Mouse (Mus musculus): ENCODE results near the gene Ssh3. TPM values are rescaled to one million over a fixed set of nuclear protein-coding genes. Genes with fewer than 3 reads are reported as not detected.

Gene Ssh3
- polyA plus RNA-seq, 1 experiment from 2014 or later: 2.1 TPM

Small RNAs within 50 kb of the gene (microRNA-seq; reads per million reads assigned to microRNA genes)
- gene Gm26115 (not detected), gene Mir6985 (0.57 reads per million)

Other genes with a start within 250 kb of the Ssh3 start
- gene Gstp1, start 231.2 kb downstream of the Ssh3 start, polyA plus RNA-seq (2014; fragmentation: Nextera tagmentation; extraction: Ambion mirVana): 337 and 342 TPM in 2 replicates
- gene Gstp2, start 223.2 kb downstream of the Ssh3 start, polyA plus RNA-seq (2014; fragmentation: Nextera tagmentation; extraction: Ambion mirVana): 1.1 and 3.8 TPM in 2 replicates
- not detected in 2 replicates for gene Gstp3, start 209.6 kb downstream of the Ssh3 start, polyA plus RNA-seq (2014; fragmentation: Nextera tagmentation; extraction: Ambion mirVana)
- gene Cabp2, start 187.6 kb downstream of the Ssh3 start, polyA plus RNA-seq (2014; fragmentation: Nextera tagmentation; extraction: Ambion mirVana): not detected in 2 replicates
- gene Cdk2ap2, start 172.0 kb downstream of the Ssh3 start, polyA plus RNA-seq (2014; fragmentation: Nextera tagmentation; extraction: Ambion mirVana): 60.8 and 73.5 TPM in 2 replicates
- gene Pitpnm1, start 169.2 kb downstream of the Ssh3 start, polyA plus RNA-seq (2014; fragmentation: Nextera tagmentation; extraction: Ambion mirVana): 11.2 and 11.3 TPM in 2 replicates
- gene Aip, start 143.3 kb downstream of the Ssh3 start, polyA plus RNA-seq (2014; fragmentation: Nextera tagmentation; extraction: Ambion mirVana): 54.9 and 58.9 TPM in 2 replicates
- gene Gpr152, start 129.4 kb downstream of the Ssh3 start, polyA plus RNA-seq (2014; fragmentation: Nextera tagmentation; extraction: Ambion mirVana): not detected in 2 replicates
- 0.11 TPM in 1 of 2 replicates, not detected in the other for gene Cabp4, start 125.1 kb downstream of the Ssh3 start, polyA plus RNA-seq (2014; fragmentation: Nextera tagmentation; extraction: Ambion mirVana)
- gene Coro1b, start 120.6 kb downstream of the Ssh3 start, polyA plus RNA-seq (2014; fragmentation: Nextera tagmentation; extraction: Ambion mirVana): 105 and 127 TPM in 2 replicates
- 0.75 and 1.7 TPM in 2 replicates for gene Ptprcap, start 115.6 kb downstream of the Ssh3 start, polyA plus RNA-seq (2014; fragmentation: Nextera tagmentation; extraction: Ambion mirVana)
- gene Rps6kb2, start 105.8 kb downstream of the Ssh3 start, polyA plus RNA-seq (2014; fragmentation: Nextera tagmentation; extraction: Ambion mirVana): 35.4 and 46.8 TPM in 2 replicates
- 2.5 and 2.9 TPM in 2 replicates for gene Carns1, start 93.7 kb downstream of the Ssh3 start, polyA plus RNA-seq (2014; fragmentation: Nextera tagmentation; extraction: Ambion mirVana)
- gene Tbc1d10c, start 77.9 kb downstream of the Ssh3 start, polyA plus RNA-seq (2014; fragmentation: Nextera tagmentation; extraction: Ambion mirVana): 0.29 and 1.5 TPM in 2 replicates
- 874 and 929 TPM in 2 replicates for gene Ppp1ca, start 77.1 kb downstream of the Ssh3 start, polyA plus RNA-seq (2014; fragmentation: Nextera tagmentation; extraction: Ambion mirVana)
- 42.4 and 43.5 TPM in 2 replicates for gene Rad9a, start 67.5 kb downstream of the Ssh3 start, polyA plus RNA-seq (2014; fragmentation: Nextera tagmentation; extraction: Ambion mirVana)
- 0.31 and 0.32 TPM in 2 replicates for gene Clcf1, start 54.9 kb downstream of the Ssh3 start, polyA plus RNA-seq (2014; fragmentation: Nextera tagmentation; extraction: Ambion mirVana)
- not detected in 2 replicates for gene AC109138.7, start 54.8 kb downstream of the Ssh3 start, polyA plus RNA-seq (2014; fragmentation: Nextera tagmentation; extraction: Ambion mirVana)
- gene Pold4, start 37.3 kb downstream of the Ssh3 start, polyA plus RNA-seq (2014; fragmentation: Nextera tagmentation; extraction: Ambion mirVana): 12.2 and 12.6 TPM in 2 replicates
- 8.5 and 8.8 TPM in 2 replicates for gene Ankrd13d, start 14.0 kb upstream of the Ssh3 start, polyA plus RNA-seq (2014; fragmentation: Nextera tagmentation; extraction: Ambion mirVana)
- gene Grk2, start 37.0 kb upstream of the Ssh3 start, polyA plus RNA-seq (2014; fragmentation: Nextera tagmentation; extraction: Ambion mirVana): 13.2 and 16.5 TPM in 2 replicates
- 34.9 and 42.0 TPM in 2 replicates for gene Kdm2a, start 129.1 kb upstream of the Ssh3 start, polyA plus RNA-seq (2014; fragmentation: Nextera tagmentation; extraction: Ambion mirVana)
- 10.9 and 11.1 TPM in 2 replicates for gene Rhod, start 170.3 kb upstream of the Ssh3 start, polyA plus RNA-seq (2014; fragmentation: Nextera tagmentation; extraction: Ambion mirVana)
- gene Syt12, start 208.3 kb upstream of the Ssh3 start, polyA plus RNA-seq (2014; fragmentation: Nextera tagmentation; extraction: Ambion mirVana): 0.62 and 1.0 TPM in 2 replicates
- gene 2010003K11Rik, start 229.4 kb upstream of the Ssh3 start, polyA plus RNA-seq (2014; fragmentation: Nextera tagmentation; extraction: Ambion mirVana): not detected in 2 replicates
- 13.8 and 14.0 TPM in 2 replicates for gene Pcx, start 241.3 kb upstream of the Ssh3 start, polyA plus RNA-seq (2014; fragmentation: Nextera tagmentation; extraction: Ambion mirVana)